Mouse (Mus musculus): ENCODE measurements around the gene Mroh3. TPM values are rescaled to one million over a fixed set of nuclear protein-coding genes. Genes with fewer than 3 reads are reported as not detected.

Gene Mroh3
- polyA plus RNA-seq (2015; fragmentation: Nextera tagmentation; extraction: Ambion mirVana) = 0.31 and 0.55 TPM in 2 replicates

GRCm38 (mm10) chr1:136212803-136213202, at the start of gene Mroh3:
Gene Mroh3 (minus strand): TSS chr1:136212828.

GRCm38 (mm10) chr1:136260635-136261238, 48.1 kb upstream of the Mroh3 start, which contains the start of gene Gpr25:
Gene Gpr25 (minus strand): TSS chr1:136260873.

GRCm38 (mm10) chr1:136233892-136234594, 21.4 kb upstream of the Mroh3 start, which contains the start of gene Inava:
Gene Inava (minus strand): TSS chr1:136234264.

Other genes with a start within 250 kb of the Mroh3 start
- gene Igfn1, start 206.5 kb downstream of the Mroh3 start, polyA plus RNA-seq (2015; fragmentation: Nextera tagmentation; extraction: Ambion mirVana) = not detected in 2 replicates
- gene Tmem9, start 204.7 kb downstream of the Mroh3 start, polyA plus RNA-seq (2015; fragmentation: Nextera tagmentation; extraction: Ambion mirVana) = 197 and 210 TPM in 2 replicates
- gene Ascl5, start 162.0 kb downstream of the Mroh3 start, polyA plus RNA-seq (2015; fragmentation: Nextera tagmentation; extraction: Ambion mirVana) = not detected in 2 replicates
- gene Cacna1s, start 160.1 kb downstream of the Mroh3 start, polyA plus RNA-seq (2015; fragmentation: Nextera tagmentation; extraction: Ambion mirVana) = 0.08 and 0.10 TPM in 2 replicates
- gene Kif21b, start 81.4 kb downstream of the Mroh3 start, polyA plus RNA-seq (2015; fragmentation: Nextera tagmentation; extraction: Ambion mirVana) = 20.3 and 26.3 TPM in 2 replicates
- 2.5 and 3.5 TPM in 2 replicates for gene Inava, start 21.4 kb upstream of the Mroh3 start, polyA plus RNA-seq (2015; fragmentation: Nextera tagmentation; extraction: Ambion mirVana)
- gene Gpr25, start 48.0 kb upstream of the Mroh3 start, polyA plus RNA-seq (2015; fragmentation: Nextera tagmentation; extraction: Ambion mirVana) = 1.7 and 2.4 TPM in 2 replicates
- gene Camsap2, start 133.3 kb upstream of the Mroh3 start, polyA plus RNA-seq (2015; fragmentation: Nextera tagmentation; extraction: Ambion mirVana) = 21.7 and 25.5 TPM in 2 replicates
- gene Ddx59, start 202.4 kb upstream of the Mroh3 start, polyA plus RNA-seq (2015; fragmentation: Nextera tagmentation; extraction: Ambion mirVana) = 12.2 and 13.7 TPM in 2 replicates